Mouse (Mus musculus): ENCODE results near the gene Golim4. TPM values are rescaled to one million over a fixed set of nuclear protein-coding genes. Genes with fewer than 3 reads are reported as not detected.
"Not testable (repeated sequence)": the region's sequence is repeated elsewhere in the genome, so short reads cannot be mapped to it uniquely, and the experiment has no call there.

Golim4 gene
- 52.2 and 55.7 TPM in 2 replicates for polyA plus RNA-seq (2016; fragmentation: Nextera tagmentation; extraction: Ambion mirVana)

GRCm38 (mm10) chr3:75956551-75957302, at the start of gene Golim4:
Gene Golim4 (minus strand): TSS chr3:75956949.
- Histone ChIP-seq H3K4me1 (peaks cover 30% of the 10 kb centered on the region), H3K9me3 (replicated peaks) (no peaks in the 10 kb centered on the region), H3K27me3 (ENCODE audit: low read depth, poor library complexity, severe bottlenecking) (no peaks in the 10 kb centered on the region), H3K4me3 (peak within 1 kb of the TSS; percentile 68), H3K27ac (replicated peaks) (peak within 1 kb of the TSS; percentile 95), H3K36me3 (peaks cover 2% of the 10 kb centered on the region; the same call in 1 of the 2 replicates)
- WGBS: under 1% methylated on average over 53 of the region's 53 CpGs
- DNase-seq (ENCODE audit: low spot score): peak; percentile 93

- Histone ChIP-seq H3K36me3 (no peaks in the 10 kb centered on the region), H3K4me1 (no peaks in the 10 kb centered on the region), H3K4me3 (no peak overlapping the region), H3K27ac (replicated peaks) (no peak overlapping the region), H3K9me3 (replicated peaks) (no peaks in the 10 kb centered on the region), H3K27me3 (ENCODE audit: low read depth, poor library complexity, severe bottlenecking) (no peaks in the 10 kb centered on the region)
- no peak for DNase-seq (ENCODE audit: low spot score)
- 84% methylated on average over 5 of the region's 5 CpGs for WGBS
Observed at GRCm38 (mm10) chr3:76005621-76006020, 48.9 kb upstream of the Golim4 start.

DNA sequence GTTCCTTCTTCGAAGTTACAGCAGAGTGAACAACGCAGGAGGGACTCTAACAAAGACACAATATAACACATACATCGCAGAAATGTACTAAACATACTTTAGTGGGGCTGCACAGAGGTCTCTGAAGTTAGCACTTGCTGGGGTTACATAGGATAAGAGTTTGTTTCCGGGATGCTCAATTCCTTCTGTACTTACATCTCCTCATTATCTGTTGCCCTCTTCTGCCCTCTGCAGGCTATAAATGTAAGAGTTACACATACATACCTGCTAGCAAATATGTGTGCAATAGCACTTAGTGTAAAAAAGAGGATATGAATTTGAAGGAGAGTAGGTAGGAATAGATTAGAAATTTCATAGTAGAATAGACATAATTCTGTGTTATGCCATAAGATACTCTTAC, 44.4 kb upstream of the Golim4 start:
- H3K36me3 ChIP-seq: no peaks in the 10 kb centered on the region
- no peak overlapping the region for H3K27ac ChIP-seq (replicated peaks)
- no peak for DNase-seq (ENCODE audit: low spot score)
- WGBS: 48% methylated on average over 4 of the region's 4 CpGs
- H3K9me3 ChIP-seq (replicated peaks): no peaks in the 10 kb centered on the region
- no peaks in the 10 kb centered on the region for H3K27me3 ChIP-seq (ENCODE audit: low read depth, poor library complexity, severe bottlenecking)
- H3K4me3 ChIP-seq: no peak overlapping the region
- H3K4me1 ChIP-seq: no peaks in the 10 kb centered on the region

GRCm38 (mm10) chr3:76000481-76000880, 43.7 kb upstream of the Golim4 start:
- no peak for DNase-seq (ENCODE audit: low spot score)
- H3K27me3 ChIP-seq (ENCODE audit: low read depth, poor library complexity, severe bottlenecking): no peaks in the 10 kb centered on the region
- no peak overlapping the region for H3K4me3 ChIP-seq
- no peak overlapping the region for H3K27ac ChIP-seq (replicated peaks)
- H3K36me3 ChIP-seq: no peaks in the 10 kb centered on the region
- H3K9me3 ChIP-seq (replicated peaks): no peaks in the 10 kb centered on the region
- WGBS: 56% methylated on average over 2 of the region's 2 CpGs
- no peaks in the 10 kb centered on the region for H3K4me1 ChIP-seq

DNA sequence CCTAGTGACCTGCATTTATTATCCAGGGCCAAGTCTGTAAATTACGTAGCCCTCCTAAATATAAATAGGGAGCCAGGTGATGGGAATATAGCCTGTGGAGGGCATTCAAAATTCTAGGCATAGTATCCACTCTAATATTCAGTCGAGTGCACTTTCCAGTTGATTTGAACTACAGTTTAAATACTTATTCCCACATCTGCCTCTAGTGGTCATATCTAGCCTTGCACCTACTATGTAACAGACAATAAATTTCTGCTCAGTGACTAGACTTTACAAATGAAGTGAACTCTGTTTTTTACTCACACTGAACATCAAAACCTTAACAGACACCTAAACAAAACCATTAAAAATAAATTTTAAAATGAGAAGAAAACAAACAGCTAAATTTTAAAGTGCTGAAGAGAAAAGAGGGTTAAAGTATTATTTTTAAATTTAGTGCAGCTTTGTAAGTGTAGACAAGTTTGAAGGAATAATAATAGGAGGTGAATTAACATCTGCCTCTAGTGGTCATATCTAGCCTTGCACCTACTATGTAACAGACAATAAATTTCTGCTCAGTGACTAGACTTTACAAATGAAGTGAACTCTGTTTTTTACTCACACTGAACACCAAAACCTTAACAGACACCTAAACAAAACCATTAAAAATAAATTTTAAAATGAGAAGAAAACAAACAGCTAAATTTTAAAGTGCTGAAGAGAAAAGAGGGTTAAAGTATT, 24.4 kb upstream of the Golim4 start:
- DNase-seq (ENCODE audit: low spot score); H3K4me3 ChIP-seq: not testable (repeated sequence)

GRCm38 (mm10) chr3:75962784-75963772, 6.3 kb upstream of the Golim4 start:
- H3K4me1 ChIP-seq; H3K4me3 ChIP-seq; H3K27me3 ChIP-seq (ENCODE audit: low read depth, poor library complexity, severe bottlenecking); H3K27ac ChIP-seq (replicated peaks); H3K9me3 ChIP-seq (replicated peaks); H3K36me3 ChIP-seq; DNase-seq (ENCODE audit: low spot score): not testable (repeated sequence)
- WGBS: 90% methylated on average over 2 of the region's 2 CpGs

More for the DNA sequence above, 24.4 kb upstream of the Golim4 start:
- not testable (repeated sequence) for H3K4me1 ChIP-seq; H3K27ac ChIP-seq (replicated peaks); H3K36me3 ChIP-seq; H3K27me3 ChIP-seq (ENCODE audit: low read depth, poor library complexity, severe bottlenecking); H3K9me3 ChIP-seq (replicated peaks)
- WGBS: 75% methylated on average over 2 of the region's 2 CpGs

DNA sequence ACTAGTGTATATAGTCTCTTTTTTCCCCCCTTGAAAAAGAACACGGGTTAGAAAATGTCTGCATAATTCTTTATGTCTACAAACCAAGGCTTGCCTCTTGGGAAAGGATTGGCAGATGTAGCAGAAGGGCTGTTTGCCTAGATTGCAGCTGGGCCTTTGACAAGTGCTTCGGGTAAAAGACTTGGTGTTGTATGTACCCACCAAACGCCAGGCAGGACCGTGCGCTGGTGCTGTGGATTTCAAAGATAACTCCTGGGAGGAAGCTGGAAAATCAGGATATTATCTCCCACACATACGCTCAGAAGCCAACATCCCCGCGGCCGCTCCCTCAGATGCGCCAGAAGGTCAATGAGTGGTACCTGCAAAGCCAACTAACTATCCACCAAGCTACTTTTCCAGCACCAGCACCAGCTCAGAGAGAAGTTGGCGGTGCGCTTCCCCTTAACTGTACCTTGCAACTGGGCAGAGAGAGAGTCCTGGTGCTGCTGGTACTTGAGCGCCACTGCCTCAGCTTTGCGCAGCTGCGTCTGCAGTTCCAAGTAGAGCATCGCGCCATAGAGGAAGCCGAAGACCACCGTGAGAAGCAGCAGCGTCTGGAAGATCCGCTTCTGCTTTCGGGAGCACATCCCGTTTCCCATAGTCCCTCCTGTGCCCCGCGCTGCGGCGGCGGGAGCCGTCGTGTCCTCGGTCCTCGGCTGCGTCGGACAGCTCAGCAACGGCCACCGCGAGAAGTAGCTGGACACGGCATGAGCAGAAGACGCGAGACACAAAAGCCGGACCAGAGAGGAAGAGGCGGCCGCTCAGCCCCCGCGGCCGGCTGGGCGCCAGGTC, 873 bp downstream of the Golim4 start:
- Histone ChIP-seq H3K9me3 (replicated peaks) (no peaks in the 10 kb centered on the region), H3K36me3 (peaks cover 8% of the 10 kb centered on the region; the same call in 1 of the 2 replicates), H3K27me3 (ENCODE audit: low read depth, poor library complexity, severe bottlenecking) (no peaks in the 10 kb centered on the region), H3K27ac (replicated peaks) (peak overlapping the region; percentile 95), H3K4me3 (peak overlapping the region; percentile 68), H3K4me1 (peaks cover 30% of the 10 kb centered on the region)
- 4% methylated on average over 47 of the region's 47 CpGs for WGBS
- peak; percentile 76 for DNase-seq (ENCODE audit: low spot score)

- Histone ChIP-seq H3K4me1 (peaks cover 30% of the 10 kb centered on the region), H3K4me3 (peak overlapping the region; percentile 68), H3K27ac (replicated peaks) (no peak overlapping the region), H3K36me3 (peaks cover 8% of the 10 kb centered on the region; the same call in 1 of the 2 replicates), H3K9me3 (replicated peaks) (no peaks in the 10 kb centered on the region), H3K27me3 (ENCODE audit: low read depth, poor library complexity, severe bottlenecking) (no peaks in the 10 kb centered on the region)
- WGBS: 73% methylated on average over 3 of the region's 3 CpGs
- no peak for DNase-seq (ENCODE audit: low spot score)
Observed at GRCm38 (mm10) chr3:75954185-75954584, 2.6 kb downstream of the Golim4 start.

DNA sequence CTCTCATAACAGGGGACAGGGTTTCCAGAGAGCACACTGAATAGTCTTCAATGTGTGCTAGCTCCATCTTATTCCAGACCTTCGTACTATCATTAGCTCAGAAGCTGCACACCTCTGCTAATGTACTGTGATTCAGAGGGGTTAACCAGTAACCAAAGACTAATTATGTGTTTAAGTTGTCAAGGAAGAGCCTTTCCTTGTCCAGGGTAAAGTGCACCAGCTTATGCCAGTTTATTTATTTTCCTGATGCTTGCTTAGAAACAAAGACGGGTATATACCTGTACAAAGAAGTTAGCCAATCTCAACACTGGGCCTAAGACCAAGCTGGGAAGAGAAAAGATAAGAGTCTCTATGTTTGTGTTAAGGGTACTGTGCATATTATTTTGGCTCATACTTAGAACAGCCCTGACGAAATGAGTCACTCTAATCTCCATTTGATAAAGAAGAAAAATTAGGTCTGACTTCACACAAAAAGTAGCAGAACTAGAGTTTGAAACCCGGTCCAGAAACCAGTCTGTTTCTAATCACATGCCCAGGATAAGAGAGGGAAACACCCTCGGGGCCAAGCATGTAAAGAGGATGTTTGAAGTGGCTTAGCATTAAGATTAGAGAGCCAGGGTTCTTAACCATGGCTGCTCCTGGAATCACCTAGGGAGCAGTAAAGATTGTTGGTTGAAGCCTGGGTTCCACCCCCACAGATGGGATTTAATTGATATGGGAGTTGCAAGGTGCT, 4.3 kb downstream of the Golim4 start:
- H3K27ac ChIP-seq (replicated peaks): no peak overlapping the region
- H3K4me1 ChIP-seq: peaks cover 30% of the 10 kb centered on the region
- no peak for DNase-seq (ENCODE audit: low spot score)
- no peaks in the 10 kb centered on the region for H3K27me3 ChIP-seq (ENCODE audit: low read depth, poor library complexity, severe bottlenecking)
- 83% methylated on average over 5 of the region's 5 CpGs for WGBS
- no peak overlapping the region for H3K4me3 ChIP-seq
- peaks cover 18% of the 10 kb centered on the region for H3K36me3 ChIP-seq
- no peaks in the 10 kb centered on the region for H3K9me3 ChIP-seq (replicated peaks)

DNA sequence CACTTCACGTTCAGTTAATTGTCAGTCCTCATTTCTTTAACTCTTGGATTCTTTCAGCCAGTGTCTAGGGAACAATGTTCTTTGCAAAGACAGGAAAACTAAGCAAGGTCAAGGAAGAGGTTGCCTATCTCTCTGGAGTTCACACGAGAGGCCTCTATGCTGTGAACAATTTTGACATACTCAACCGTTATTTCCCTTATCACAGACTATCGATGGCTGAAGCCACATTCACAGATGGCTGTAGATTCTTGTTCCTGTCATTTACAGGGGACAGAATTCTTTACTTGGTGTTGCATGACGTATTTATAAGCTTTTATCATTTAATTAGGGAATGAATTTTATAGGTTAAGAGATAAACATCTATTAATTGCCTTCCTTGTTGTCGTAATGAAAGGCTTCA, 5.9 kb downstream of the Golim4 start:
- Histone ChIP-seq H3K27me3 (ENCODE audit: low read depth, poor library complexity, severe bottlenecking) (no peaks in the 10 kb centered on the region), H3K27ac (replicated peaks) (no peak overlapping the region), H3K4me3 (no peak overlapping the region), H3K4me1 (peaks cover 25% of the 10 kb centered on the region), H3K9me3 (replicated peaks) (0 out of 2 replicates have a peak, but pooled peaks cover 4% of the 10 kb centered on the region), H3K36me3 (peaks cover 33% of the 10 kb centered on the region)
- no peak for DNase-seq (ENCODE audit: low spot score)
- 89% methylated on average over 6 of the region's 6 CpGs for WGBS

- Histone ChIP-seq H3K27ac (replicated peaks) (no peak overlapping the region), H3K9me3 (replicated peaks) (0 out of 2 replicates have a peak, but pooled peaks cover 4% of the 10 kb centered on the region), H3K4me1 (peaks cover 10% of the 10 kb centered on the region), H3K36me3 (peaks cover 46% of the 10 kb centered on the region), H3K4me3 (no peak overlapping the region), H3K27me3 (ENCODE audit: low read depth, poor library complexity, severe bottlenecking) (no peaks in the 10 kb centered on the region)
- DNase-seq (ENCODE audit: low spot score): no peak
- 91% methylated on average over 5 of the region's 5 CpGs for WGBS
Observed at GRCm38 (mm10) chr3:75949358-75949757, 7.4 kb downstream of the Golim4 start.
